Mouse (Mus musculus): ENCODE measurements around the gene Serpinb2. TPM values are rescaled to one million over a fixed set of nuclear protein-coding genes. Genes with fewer than 3 reads are reported as not detected.

Serpinb2 gene
- under 1 TPM in 1 of 2 experiments, not detected in 1; 0.27 TPM for polyA plus RNA-seq (2017; shearing (Covaris generic))

GRCm38 (mm10) chr1:107511252-107511651 lies at the start of gene Serpinb2:
TSS of gene Serpinb2 (plus strand) at chr1:107511423.

Other genes starting within 250 kb of the Serpinb2 start
- not detected for gene Serpinb3b, start 233.1 kb upstream of the Serpinb2 start, polyA plus RNA-seq (2017; shearing (Covaris generic))
- gene Serpinb3c, start 233.1 kb upstream of the Serpinb2 start, polyA plus RNA-seq (2017; shearing (Covaris generic)), result not detected
- not detected for gene Serpinb11, start 150.2 kb upstream of the Serpinb2 start, polyA plus RNA-seq (2017; shearing (Covaris generic))
- not detected for gene Serpinb7, start 111.8 kb upstream of the Serpinb2 start, polyA plus RNA-seq (2017; shearing (Covaris generic))
- under 1 TPM; 0.37 to 0.87 TPM for gene Serpinb8, start 78.6 kb downstream of the Serpinb2 start, polyA plus RNA-seq (2017; shearing (Covaris generic))

Data from activated CD4-positive, CD25-positive, alpha-beta regulatory T cell (primary cell).